Mouse (Mus musculus): Measurements from ENCODE around the gene Agrp. TPM values are rescaled to one million over a fixed set of nuclear protein-coding genes. Genes with fewer than 3 reads are reported as not detected.
A peak's percentile ranks its signal among the peaks of the same experiment; 100 is the strongest.

Agrp gene
- polyA plus RNA-seq, 1 experiment from 2014 or later, result 0.81 TPM

DNA sequence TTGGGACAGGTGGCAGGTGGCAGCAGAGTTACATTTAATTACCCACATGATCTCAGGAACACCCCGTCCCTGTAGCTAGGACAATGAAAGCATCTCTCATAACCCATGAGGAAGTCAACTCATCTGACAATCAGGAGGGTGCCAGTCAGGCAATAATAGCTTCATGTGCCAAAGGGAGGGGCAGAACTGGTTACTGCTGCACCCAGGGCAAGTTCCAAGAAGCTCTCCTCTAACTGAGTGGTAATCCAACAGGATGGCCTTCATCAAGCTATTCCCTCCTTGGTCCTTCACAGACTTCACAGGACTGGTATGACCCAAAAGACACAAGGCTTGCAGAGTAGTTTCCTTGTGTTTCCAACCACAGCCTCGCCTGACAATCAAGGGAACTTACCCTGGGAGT, 87.1 kb downstream of the Agrp start:
- H3K4me1 ChIP-seq (ENCODE audit: control insufficient read depth, insufficient read depth, low read length), result peaks cover 7% of the 10 kb centered on the region
- no peaks in the 10 kb centered on the region for H3K36me3 ChIP-seq (ENCODE audit: control insufficient read depth, insufficient read depth, low read length)
- no peak for ATAC-seq (ENCODE audit: insufficient read depth, low FRiP score)
- no peaks in the 10 kb centered on the region for H3K9me3 ChIP-seq (replicated peaks; ENCODE audit: control insufficient read depth, low read length)
- 61% methylated on average over 2 of the region's 2 CpGs for WGBS
- H3K9ac ChIP-seq (ENCODE audit: low read length), result no peak overlapping the region
- no peak overlapping the region for H3K4me2 ChIP-seq (ENCODE audit: low read depth, low read length)
- no peak overlapping the region for H3K27ac ChIP-seq (ENCODE audit: low read length)
- H3K27me3 ChIP-seq (ENCODE audit: control insufficient read depth, insufficient read depth, low read length), result no peaks in the 10 kb centered on the region
- no peak overlapping the region for H3K4me3 ChIP-seq (replicated peaks; ENCODE audit: low read length)

GRCm38 (mm10) chr8:105549506-105549905, 87.7 kb downstream of the Agrp start:
- Histone ChIP-seq H3K27ac (ENCODE audit: low read length) (no peak overlapping the region), H3K9me3 (replicated peaks; ENCODE audit: control insufficient read depth, low read length) (no peaks in the 10 kb centered on the region), H3K9ac (ENCODE audit: low read length) (no peak overlapping the region), H3K4me3 (replicated peaks; ENCODE audit: low read length) (no peak overlapping the region), H3K4me2 (ENCODE audit: low read depth, low read length) (no peak overlapping the region), H3K4me1 (ENCODE audit: control insufficient read depth, insufficient read depth, low read length) (peaks cover 12% of the 10 kb centered on the region), H3K36me3 (ENCODE audit: control insufficient read depth, insufficient read depth, low read length) (no peaks in the 10 kb centered on the region), H3K27me3 (ENCODE audit: control insufficient read depth, insufficient read depth, low read length) (no peaks in the 10 kb centered on the region)
- ATAC-seq (ENCODE audit: insufficient read depth, low FRiP score), result no peak
- 87% methylated on average over 1 of the region's 1 CpGs for WGBS

GRCm38 (mm10) chr8:105546384-105547350, 90.5 kb downstream of the Agrp start:
- no peaks in the 10 kb centered on the region for H3K36me3 ChIP-seq (ENCODE audit: control insufficient read depth, insufficient read depth, low read length)
- 71% methylated on average over 6 of the region's 6 CpGs for WGBS
- ATAC-seq (ENCODE audit: insufficient read depth, low FRiP score), result no peak

DNA sequence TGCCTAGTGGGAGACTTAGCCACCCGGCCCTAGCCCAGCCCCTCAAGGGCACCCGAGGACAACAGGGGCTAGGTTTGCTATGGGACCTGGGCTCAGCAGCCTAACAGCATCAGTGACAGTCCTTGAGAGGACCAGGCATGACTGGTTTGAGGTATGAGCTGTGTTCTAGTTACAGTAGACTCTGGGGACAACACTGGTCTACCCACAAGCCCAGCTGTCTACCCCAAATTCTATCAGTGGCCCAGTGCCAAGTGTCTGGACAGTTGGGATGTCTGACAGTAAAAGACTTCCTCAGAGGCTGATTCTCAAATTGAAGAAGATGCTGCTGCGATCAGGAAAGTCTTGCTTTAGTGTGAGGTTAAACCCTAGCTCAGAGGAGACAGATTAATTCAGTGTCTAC, 91.9 kb downstream of the Agrp start:
- Histone ChIP-seq H3K9me3 (replicated peaks; ENCODE audit: control insufficient read depth, low read length) (no peaks in the 10 kb centered on the region), H3K4me2 (ENCODE audit: low read depth, low read length) (no peak overlapping the region), H3K9ac (ENCODE audit: low read length) (no peak overlapping the region), H3K27ac (ENCODE audit: low read length) (peak overlapping the region; percentile 63; the same call in 1 of the 2 replicates), H3K36me3 (ENCODE audit: control insufficient read depth, insufficient read depth, low read length) (no peaks in the 10 kb centered on the region), H3K27me3 (ENCODE audit: control insufficient read depth, insufficient read depth, low read length) (no peaks in the 10 kb centered on the region), H3K4me1 (ENCODE audit: control insufficient read depth, insufficient read depth, low read length) (peaks cover 15% of the 10 kb centered on the region), H3K4me3 (replicated peaks; ENCODE audit: low read length) (no peak overlapping the region)
- 0 out of 2 replicates have a peak, but pooled peaks have one; percentile 10 for ATAC-seq (ENCODE audit: insufficient read depth, low FRiP score)
- 81% methylated on average over 3 of the region's 3 CpGs for WGBS

More at GRCm38 (mm10) chr8:105546384-105547350, 90.5 kb downstream of the Agrp start:
- H3K9ac ChIP-seq (ENCODE audit: low read length), result no peak overlapping the region
- no peak overlapping the region for H3K4me3 ChIP-seq (replicated peaks; ENCODE audit: low read length)
- no peak overlapping the region for H3K4me2 ChIP-seq (ENCODE audit: low read depth, low read length)
- H3K9me3 ChIP-seq (replicated peaks; ENCODE audit: control insufficient read depth, low read length), result no peaks in the 10 kb centered on the region
- peaks cover 15% of the 10 kb centered on the region for H3K4me1 ChIP-seq (ENCODE audit: control insufficient read depth, insufficient read depth, low read length)
- H3K27me3 ChIP-seq (ENCODE audit: control insufficient read depth, insufficient read depth, low read length), result no peaks in the 10 kb centered on the region
- H3K27ac ChIP-seq (ENCODE audit: low read length), result no peak overlapping the region

DNA sequence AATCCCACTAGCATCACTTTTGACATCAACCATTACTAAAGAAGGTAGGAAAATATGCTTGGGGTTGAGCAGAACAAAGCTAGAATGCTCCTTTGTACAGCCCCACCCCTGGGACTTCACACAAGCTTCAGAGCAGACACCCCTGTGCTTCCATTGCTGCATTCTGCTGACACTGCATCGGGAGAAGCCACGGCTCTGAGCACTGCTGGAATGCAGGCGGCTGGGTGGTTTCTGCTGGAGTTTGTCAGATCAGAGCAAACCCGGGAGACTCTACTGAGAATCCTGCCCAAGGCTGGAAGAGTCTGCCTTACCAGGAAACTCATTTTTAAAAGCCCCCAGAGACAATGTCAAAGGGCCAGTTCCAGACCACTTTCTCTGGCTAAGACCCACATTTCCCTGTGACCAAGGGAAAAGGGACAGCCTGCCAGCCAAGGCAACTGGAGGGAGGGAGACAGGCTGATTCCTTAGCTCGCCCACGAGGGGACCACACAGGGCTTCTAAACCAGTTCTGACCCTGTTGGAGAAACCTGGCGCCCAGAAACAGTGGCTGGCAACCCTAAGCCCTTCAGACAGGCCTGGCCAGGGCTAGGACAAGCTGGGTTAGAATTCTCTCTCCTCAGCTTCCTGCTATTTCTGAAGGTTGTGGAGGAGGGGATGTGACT, 92.5 kb downstream of the Agrp start:
- Histone ChIP-seq H3K36me3 (ENCODE audit: control insufficient read depth, insufficient read depth, low read length) (no peaks in the 10 kb centered on the region), H3K27me3 (ENCODE audit: control insufficient read depth, insufficient read depth, low read length) (no peaks in the 10 kb centered on the region), H3K27ac (ENCODE audit: low read length) (peak overlapping the region; percentile 63; the same call in 1 of the 2 replicates), H3K4me2 (ENCODE audit: low read depth, low read length) (no peak overlapping the region), H3K9me3 (replicated peaks; ENCODE audit: control insufficient read depth, low read length) (no peaks in the 10 kb centered on the region), H3K9ac (ENCODE audit: low read length) (no peak overlapping the region; the same call in 1 of the 2 replicates), H3K4me3 (replicated peaks; ENCODE audit: low read length) (no peak overlapping the region), H3K4me1 (ENCODE audit: control insufficient read depth, insufficient read depth, low read length) (peaks cover 15% of the 10 kb centered on the region)
- peak; percentile 47; the same call in 1 of the 2 replicates for ATAC-seq (ENCODE audit: insufficient read depth, low FRiP score)
- 41% methylated on average over 7 of the region's 7 CpGs for WGBS

DNA sequence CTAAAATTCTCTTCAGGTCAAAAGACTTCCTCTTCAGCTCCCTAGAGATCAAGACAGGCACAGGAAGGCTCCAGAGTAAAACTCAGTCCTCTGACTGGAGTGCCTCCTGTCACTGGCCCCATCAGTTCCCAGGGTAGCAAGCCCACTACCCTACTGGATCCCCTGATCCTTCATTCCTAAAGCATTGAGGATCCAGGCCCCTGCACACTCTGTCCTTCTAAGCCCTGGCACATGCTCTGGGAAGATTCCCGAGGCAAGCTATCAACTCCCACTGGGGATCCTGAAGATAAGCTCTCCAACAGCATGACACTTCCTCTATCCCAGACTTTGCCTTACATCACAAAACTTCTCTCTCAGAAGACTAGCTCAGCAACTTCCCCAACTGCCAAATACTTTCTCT, 93.5 kb downstream of the Agrp start:
- Histone ChIP-seq H3K4me1 (ENCODE audit: control insufficient read depth, insufficient read depth, low read length) (peaks cover 15% of the 10 kb centered on the region), H3K4me3 (replicated peaks; ENCODE audit: low read length) (no peak overlapping the region), H3K27me3 (ENCODE audit: control insufficient read depth, insufficient read depth, low read length) (no peaks in the 10 kb centered on the region), H3K36me3 (ENCODE audit: control insufficient read depth, insufficient read depth, low read length) (peaks cover 4% of the 10 kb centered on the region; the same call in 1 of the 2 replicates), H3K9me3 (replicated peaks; ENCODE audit: control insufficient read depth, low read length) (no peaks in the 10 kb centered on the region), H3K4me2 (ENCODE audit: low read depth, low read length) (no peak overlapping the region), H3K9ac (ENCODE audit: low read length) (no peak overlapping the region), H3K27ac (ENCODE audit: low read length) (no peak overlapping the region)
- no peak for ATAC-seq (ENCODE audit: insufficient read depth, low FRiP score)
- 21% methylated on average over 1 of the region's 1 CpGs for WGBS

DNA sequence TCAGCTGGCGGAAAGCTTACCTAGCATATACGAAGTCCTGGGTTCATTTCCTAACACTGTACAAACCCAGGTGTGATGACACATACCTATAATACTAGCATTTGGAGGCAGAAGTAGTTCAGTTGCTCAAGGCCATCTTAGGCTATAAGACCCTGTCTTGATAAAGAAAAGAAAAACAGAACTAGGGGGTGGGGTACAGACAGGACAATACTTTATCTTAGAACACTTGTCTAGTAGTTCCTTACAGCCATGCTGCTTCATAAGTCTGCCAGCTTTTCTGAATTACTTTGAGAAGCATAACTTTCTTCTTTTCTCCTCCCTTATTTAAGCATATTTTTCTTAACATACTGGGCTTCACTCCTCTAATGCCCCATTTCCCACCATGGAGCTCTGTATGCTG, 94.4 kb downstream of the Agrp start:
- H3K9me3 ChIP-seq (replicated peaks; ENCODE audit: control insufficient read depth, low read length), result no peaks in the 10 kb centered on the region
- WGBS, result 88% methylated on average over 2 of the region's 2 CpGs
- H3K4me1 ChIP-seq (ENCODE audit: control insufficient read depth, insufficient read depth, low read length), result peaks cover 15% of the 10 kb centered on the region
- no peak overlapping the region for H3K9ac ChIP-seq (ENCODE audit: low read length)
- peaks cover 4% of the 10 kb centered on the region; the same call in 1 of the 2 replicates for H3K36me3 ChIP-seq (ENCODE audit: control insufficient read depth, insufficient read depth, low read length)
- no peak for ATAC-seq (ENCODE audit: insufficient read depth, low FRiP score)
- H3K27me3 ChIP-seq (ENCODE audit: control insufficient read depth, insufficient read depth, low read length), result no peaks in the 10 kb centered on the region
- H3K4me3 ChIP-seq (replicated peaks; ENCODE audit: low read length), result no peak overlapping the region
- no peak overlapping the region for H3K4me2 ChIP-seq (ENCODE audit: low read depth, low read length)
- H3K27ac ChIP-seq (ENCODE audit: low read length), result no peak overlapping the region

DNA sequence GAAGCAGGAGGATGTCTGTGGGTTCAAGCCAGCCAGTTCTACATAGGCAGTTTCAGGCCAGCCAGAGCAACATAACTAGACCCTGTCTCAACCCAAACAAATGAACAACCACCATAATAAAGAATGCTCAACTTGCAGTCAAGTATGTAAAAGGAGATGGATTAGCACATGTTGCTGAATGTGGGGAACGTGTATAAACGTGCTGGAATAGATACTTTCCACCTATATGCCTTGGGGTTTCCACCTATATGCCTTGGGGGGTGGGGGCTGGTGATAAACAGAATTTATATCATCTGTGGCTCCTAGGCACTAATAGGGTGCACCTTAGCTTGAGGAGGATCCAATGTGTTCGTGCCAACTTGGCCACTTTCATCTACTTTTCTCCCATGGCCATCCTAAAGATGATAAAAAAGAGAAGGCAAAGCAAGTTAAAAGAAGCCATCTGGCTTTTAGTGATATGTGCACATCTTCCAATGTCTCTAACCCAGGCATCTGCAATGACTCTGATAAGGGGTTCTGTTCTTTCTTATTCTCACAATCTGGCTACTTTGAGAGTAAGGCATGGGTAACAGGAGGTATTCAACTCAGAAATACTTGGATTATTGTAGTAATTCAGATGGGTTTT, 95.0 kb downstream of the Agrp start:
- Histone ChIP-seq H3K27me3 (ENCODE audit: control insufficient read depth, insufficient read depth, low read length) (no peaks in the 10 kb centered on the region), H3K36me3 (ENCODE audit: control insufficient read depth, insufficient read depth, low read length) (peaks cover 4% of the 10 kb centered on the region; the same call in 1 of the 2 replicates), H3K27ac (ENCODE audit: low read length) (no peak overlapping the region), H3K9ac (ENCODE audit: low read length) (no peak overlapping the region), H3K4me3 (replicated peaks; ENCODE audit: low read length) (no peak overlapping the region), H3K4me1 (ENCODE audit: control insufficient read depth, insufficient read depth, low read length) (peaks cover 15% of the 10 kb centered on the region), H3K4me2 (ENCODE audit: low read depth, low read length) (no peak overlapping the region), H3K9me3 (replicated peaks; ENCODE audit: control insufficient read depth, low read length) (no peaks in the 10 kb centered on the region)
- no peak for ATAC-seq (ENCODE audit: insufficient read depth, low FRiP score)
- WGBS, result 79% methylated on average over 3 of the region's 3 CpGs

Data from stomach, embryonic 16.5 days (tissue).